Comparison of ENCODE assay signal across 8 mouse cellular contexts in the genomic region with DNA sequence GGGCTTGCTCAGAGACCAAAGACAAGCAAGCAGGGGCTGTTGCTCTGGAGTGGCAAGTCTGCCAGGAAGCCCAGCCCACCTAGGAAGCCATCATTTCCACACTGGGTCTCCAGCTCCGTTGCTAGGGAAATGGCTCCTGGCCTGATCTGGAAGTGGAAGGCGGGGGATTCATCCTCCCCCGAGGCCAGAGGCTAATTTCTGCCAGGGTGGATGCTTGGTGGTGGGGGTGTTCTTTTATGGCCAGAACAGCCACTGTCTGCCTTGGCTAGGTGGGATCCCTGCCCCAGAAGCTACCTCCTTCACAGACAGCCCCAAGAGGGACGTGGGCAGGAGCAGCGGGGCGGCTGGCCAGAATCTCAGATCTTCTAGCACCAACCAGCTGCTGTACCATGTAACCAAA. TPM values are rescaled to one million over a fixed set of nuclear protein-coding genes. Genes with fewer than 3 reads are reported as not detected.
DNase-seq lines count a peak whose midpoint lies in the region; ATAC-seq and TF ChIP-seq lines count a peak whose summit lies in the region.

No protein-coding gene starts in this region.

- no peak for TF ChIP-seq EP300 in lung, postnatal 0 days (IDR thresholded peaks at IDR 0.05)

- no peaks in the 10 kb centered on the region for H3K9me3 ChIP-seq in stomach, embryonic 16.5 days (replicated peaks; ENCODE audit: control insufficient read depth, low read length)
- H3K9me3 ChIP-seq in lung, postnatal 0 days (ENCODE audit: low read length) = no peaks in the 10 kb centered on the region

- H3K36me3 ChIP-seq in stomach, embryonic 16.5 days (ENCODE audit: control insufficient read depth, insufficient read depth, low read length) = 0 out of 2 replicates have a peak, but pooled peaks cover 4% of the 10 kb centered on the region
- no peaks in the 10 kb centered on the region for H3K36me3 ChIP-seq in lung, postnatal 0 days (ENCODE audit: insufficient read depth, low read length)

- H3K4me2 ChIP-seq in stomach, embryonic 16.5 days (ENCODE audit: low read depth, low read length) = no peak overlapping the region
- H3K4me2 ChIP-seq in lung, postnatal 0 days (replicated peaks; ENCODE audit: low read depth, low read length) = no peak overlapping the region

- H3K27me3 ChIP-seq in stomach, embryonic 16.5 days (ENCODE audit: control insufficient read depth, insufficient read depth, low read length) = no peaks in the 10 kb centered on the region
- no peaks in the 10 kb centered on the region for H3K27me3 ChIP-seq in lung, postnatal 0 days (replicated peaks; ENCODE audit: insufficient read depth, low read length)

- 0 out of 2 replicates have a peak overlapping the region, but pooled peaks have one; percentile 8 for H3K9ac ChIP-seq in stomach, embryonic 16.5 days (ENCODE audit: low read length)
- H3K9ac ChIP-seq in lung, postnatal 0 days (replicated peaks; ENCODE audit: low read depth) = no peak overlapping the region

- 58% methylated on average over 6 of the region's 6 CpGs for WGBS in stomach, embryonic 16.5 days
- WGBS in lung, postnatal 0 days = 66% methylated on average over 6 of the region's 6 CpGs

- no peak overlapping the region for H3K4me3 ChIP-seq in stomach, embryonic 16.5 days (replicated peaks; ENCODE audit: low read length)
- H3K4me3 ChIP-seq in lung, postnatal 0 days (ENCODE audit: low read depth, low read length) = no peak overlapping the region

- peak; percentile 60 for DNase-seq in right cerebral cortex, postnatal 14 days
- DNase-seq in right cerebral cortex, postnatal 4 days = no peak
- DNase-seq in heart, adult 8-10 months (ENCODE audit: low spot score) = peak; percentile 68
- peak; percentile 32 to 37 for DNase-seq in kidney, postnatal 36 days
- no peak for DNase-seq in layer of hippocampus, postnatal 10 days (ENCODE audit: low spot score in 2 of 2)
- DNase-seq in urinary bladder, postnatal 36 days (ENCODE audit: low spot score in 2 of 2) = no peak
- no peak for DNase-seq in lung, postnatal 0 days (ENCODE audit: low spot score)

- peak overlapping the region; percentile 8; the same call in 1 of the 2 replicates for H3K27ac ChIP-seq in stomach, embryonic 16.5 days (ENCODE audit: low read length)
- H3K27ac ChIP-seq in lung, postnatal 0 days (ENCODE audit: low read length) = no peak overlapping the region

- H3K4me1 ChIP-seq in stomach, embryonic 16.5 days (ENCODE audit: control insufficient read depth, insufficient read depth, low read length) = peaks cover 37% of the 10 kb centered on the region
- H3K4me1 ChIP-seq in lung, postnatal 0 days (ENCODE audit: insufficient read depth, low read depth, low read length) = peaks cover 7% of the 10 kb centered on the region; the same call in 1 of the 2 replicates

- no peak for TF ChIP-seq CTCF in lung, postnatal 0 days (IDR thresholded peaks at IDR 0.05)

- ATAC-seq in stomach, embryonic 16.5 days (ENCODE audit: insufficient read depth, low FRiP score) = no peak
- ATAC-seq in lung, postnatal 0 days = no peak

RNA-seq across cellular contexts. Expression of a gene that starts 4.1 kb away (rescaled TPM):
- total RNA-seq in heart, adult 8-10 months (2022) = 10 to 100 TPM; 92.2 to 93.9 (median 93.1) TPM
- 19.7 and 20.1 TPM in 2 replicates for polyA plus RNA-seq in stomach, embryonic 16.5 days (2015; fragmentation: Nextera tagmentation; extraction: Ambion mirVana)
- 10 to 100 TPM; 66.7 to 66.8 TPM for total RNA-seq in layer of hippocampus, postnatal 10 days (2021)
- polyA plus RNA-seq in lung, postnatal 0 days (2015; fragmentation: Nextera tagmentation; extraction: Ambion mirVana) = 8.2 and 9.4 TPM in 2 replicates

RNA-seq across cellular contexts. Expression of a gene that starts 31.4 kb away (rescaled TPM):
- 1 to 10 TPM; 4.7 to 5.8 (median 5.1) TPM for total RNA-seq in heart, adult 8-10 months (2022)
- polyA plus RNA-seq in stomach, embryonic 16.5 days (2015; fragmentation: Nextera tagmentation; extraction: Ambion mirVana) = 5.1 and 5.5 TPM in 2 replicates
- total RNA-seq in layer of hippocampus, postnatal 10 days (2021) = 10 to 100 TPM; 28.6 to 30.4 TPM
- 3.8 and 4.0 TPM in 2 replicates for polyA plus RNA-seq in lung, postnatal 0 days (2015; fragmentation: Nextera tagmentation; extraction: Ambion mirVana)

RNA-seq across cellular contexts. Expression of a gene that starts 40.3 kb away (rescaled TPM):
- 10 to 100 TPM; 19.9 to 28.9 (median 23.1) TPM for total RNA-seq in heart, adult 8-10 months (2022)
- polyA plus RNA-seq in stomach, embryonic 16.5 days (2015; fragmentation: Nextera tagmentation; extraction: Ambion mirVana) = 7.8 and 8.1 TPM in 2 replicates
- total RNA-seq in layer of hippocampus, postnatal 10 days (2021) = 10 to 100 TPM; 28.4 to 30.7 TPM
- 7.4 and 8.6 TPM in 2 replicates for polyA plus RNA-seq in lung, postnatal 0 days (2015; fragmentation: Nextera tagmentation; extraction: Ambion mirVana)

Comparison
In these comparisons a context has a peak if more than half of its experiments do, and no peak if none do; other contexts are left out.
1. DNase-seq: peak in right cerebral cortex, postnatal 14 days (single experiment), heart, adult 8-10 months (single experiment) and kidney, postnatal 36 days (2 of 2); none in right cerebral cortex, postnatal 4 days (single experiment), layer of hippocampus, postnatal 10 days (0 of 2), urinary bladder, postnatal 36 days (0 of 2) and lung, postnatal 0 days (single experiment).
2. RNA of a gene that starts 31.4 kb away (total RNA-seq): 28.6 to 30.4 TPM in layer of hippocampus, postnatal 10 days; 4.7 to 5.8 TPM in heart, adult 8-10 months; every median in the first group is over 4 times any median in the second.